Mouse (Mus musculus) adrenal gland, adult 8-10 months (tissue): ENCODE data around the gene Nsmce3. TPM values are rescaled to one million over a fixed set of nuclear protein-coding genes. Genes with fewer than 3 reads are reported as not detected.

Experiments used
- DNase-seq: peaks from one replicate; pipeline ENCODE4 v3.0.0; 2022
- total RNA-seq, 4 experiments: library from RNA; stranded (reverse); gene quantifications; 2 replicates each; pipeline ENCODE4 v1.2.4; 2022

Nsmce3 gene
- total RNA-seq, 4 experiments from 2014 or later: 8.7 to 12.0 (median 9.9) TPM

- no peak for DNase-seq
These were observed 16.2 kb downstream of the Nsmce3 start for GRCm38 (mm10) chr7:64856526-64857082.

GRCm38 (mm10) chr7:64855976-64856375, 16.8 kb downstream of the Nsmce3 start:
- DNase-seq: no peak

GRCm38 (mm10) chr7:64855389-64855927, 17.3 kb downstream of the Nsmce3 start:
- no peak for DNase-seq

- no peak for DNase-seq
These were observed 22.0 kb downstream of the Nsmce3 start for GRCm38 (mm10) chr7:64850791-64851190.

GRCm38 (mm10) chr7:64847366-64847899, 25.4 kb downstream of the Nsmce3 start:
- no peak for DNase-seq

- DNase-seq: no peak
These were observed 26.7 kb downstream of the Nsmce3 start for GRCm38 (mm10) chr7:64846061-64846460.

- DNase-seq: no peak
These were observed 31.7 kb downstream of the Nsmce3 start for GRCm38 (mm10) chr7:64840946-64841659.

GRCm38 (mm10) chr7:64840576-64840895, 32.3 kb downstream of the Nsmce3 start:
- no peak for DNase-seq

- peak; percentile 39 for DNase-seq
These were observed 32.8 kb downstream of the Nsmce3 start for GRCm38 (mm10) chr7:64839801-64840575.

- no peak for DNase-seq
These were observed 33.5 kb downstream of the Nsmce3 start for GRCm38 (mm10) chr7:64839281-64839680.

GRCm38 (mm10) chr7:64830214-64830995, 42.4 kb downstream of the Nsmce3 start:
- peak; percentile 49 for DNase-seq

- DNase-seq: no peak
These were observed 51.7 kb downstream of the Nsmce3 start for GRCm38 (mm10) chr7:64821081-64821480.

GRCm38 (mm10) chr7:64819683-64820082, 53.1 kb downstream of the Nsmce3 start:
- DNase-seq: no peak
